Mouse (Mus musculus) urinary bladder, adult 18-20 months (tissue): Measurements from ENCODE around the gene Bcat2.
A peak's percentile ranks its signal among the peaks of the same experiment; 100 is the strongest.

Experiments
- DNase-seq, 2 experiments: peaks; one replicate each; pipeline ENCODE4 v3.0.0; 2022; ENCODE audit warnings: low spot score in 2 of 2, mixed read lengths in 2 of 2

The Bcat2 gene

GRCm38 (mm10) chr7:45626571-45627076 is 56.7 kb downstream of the Bcat2 start:
- no peak for DNase-seq

- DNase-seq: no peak
Observed at GRCm38 (mm10) chr7:45627261-45627660, 57.3 kb downstream of the Bcat2 start, which contains the start of gene Rasip1. TSS of gene Rasip1 (plus strand) at chr7:45627488.

- peak; percentile 81 to 89 for DNase-seq
Observed at GRCm38 (mm10) chr7:45628364-45629294, 58.7 kb downstream of the Bcat2 start.

GRCm38 (mm10) chr7:45630064-45630907 is 60.3 kb downstream of the Bcat2 start:
- DNase-seq: no peak

GRCm38 (mm10) chr7:45632499-45632898 is 62.5 kb downstream of the Bcat2 start:
- DNase-seq: no peak

- no peak for DNase-seq
Observed at GRCm38 (mm10) chr7:45634946-45635681, 65.2 kb downstream of the Bcat2 start.

GRCm38 (mm10) chr7:45635711-45636688 is 66.0 kb downstream of the Bcat2 start:
- no peak for DNase-seq

- no peak for DNase-seq
Observed at GRCm38 (mm10) chr7:45637710-45638109, 67.8 kb downstream of the Bcat2 start.

GRCm38 (mm10) chr7:45638623-45639401 is 68.9 kb downstream of the Bcat2 start:
- peak; percentile 65 to 89 for DNase-seq
